Mouse (Mus musculus) brain, embryonic 14.5 days (tissue): ENCODE data around the gene Ccdc91.

Experiments
- CTCF ChIP-seq: fragments of 200-500 bp; IDR thresholded peaks from 2 replicates; pipeline ENCODE4 v1.5.1; 2012; ENCODE audit warnings: inconsistent platforms, mild to moderate bottlenecking, moderate library complexity, borderline replicate concordance; ENCODE audit not compliant: insufficient read depth, insufficient read length; ENCODE audit errors: extremely low read depth
- POLR2A ChIP-seq: fragments of 200-500 bp; IDR thresholded peaks from 2 replicates; pipeline ENCODE4 v1.6.1; 2012; ENCODE audit warnings: mild to moderate bottlenecking, inconsistent platforms, borderline replicate concordance; ENCODE audit not compliant: poor library complexity, insufficient read depth, insufficient read length, severe bottlenecking; ENCODE audit errors: extremely low read depth

DNA sequence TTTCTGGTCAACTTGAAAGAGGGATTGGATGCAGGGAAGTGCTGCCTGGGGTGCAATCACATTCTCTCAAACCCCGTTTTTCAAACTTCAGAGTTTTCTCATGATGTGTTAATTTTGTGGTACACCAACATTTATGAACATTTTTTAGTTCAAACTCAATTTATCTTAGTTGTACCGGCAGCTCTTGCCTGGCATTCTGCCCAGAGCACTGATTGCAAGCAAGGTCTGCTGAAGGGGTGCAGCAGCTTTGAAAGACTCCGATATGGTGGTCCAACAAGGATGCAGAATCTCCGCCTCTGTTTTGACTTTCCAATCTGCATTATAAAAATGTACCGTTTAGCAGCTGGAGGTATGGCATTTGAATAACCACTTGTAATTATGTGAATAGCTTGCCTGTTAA, 5.6 kb upstream of the Ccdc91 start:
- no peak for TF ChIP-seq POLR2A
- no peak for TF ChIP-seq CTCF
